Mouse (Mus musculus) olfactory bulb, adult 2 months (tissue): ENCODE data around the gene Vegfb. TPM values are rescaled to one million over a fixed set of nuclear protein-coding genes. Genes with fewer than 3 reads are reported as not detected.
"Not testable (repeated sequence)": the region's sequence is repeated elsewhere in the genome, so short reads cannot be mapped to it uniquely, and the experiment has no call there.

Source experiments
- H3K27ac ChIP-seq: fragments of 200-500 bp; 2 replicates; pipeline ENCODE4 v1.5.1; 2012; ENCODE audit warnings: low read depth, low read length; ENCODE audit not compliant: insufficient read depth
- H3K4me1 ChIP-seq: fragments of 200-500 bp; 2 replicates; pipeline ENCODE4 v1.6.1; 2012; ENCODE audit warnings: low read length; ENCODE audit not compliant: control insufficient read depth, insufficient read depth
- H3K4me3 ChIP-seq: fragments of 200-500 bp; 2 replicates; pipeline ENCODE4 v1.5.1; 2012; ENCODE audit warnings: mild to moderate bottlenecking, low read depth, low read length, moderate library complexity; ENCODE audit not compliant: insufficient read depth
- CTCF ChIP-seq: fragments of 200-500 bp; IDR thresholded peaks from 2 replicates; pipeline ENCODE4 v1.5.1; 2012; ENCODE audit warnings: low read depth, mild to moderate bottlenecking, low read length, moderate library complexity; ENCODE audit not compliant: insufficient read depth
- POLR2A ChIP-seq: fragments of 200-500 bp; IDR thresholded peaks from 2 replicates; pipeline ENCODE4 v1.6.1; 2012; ENCODE audit warnings: mild to moderate bottlenecking, low read depth, low read length, moderate library complexity; ENCODE audit not compliant: insufficient read depth
- WGBS: fragments of 180-500 bp; shearing (Covaris S2); methylation state at CpG from one replicate; pipeline ENCODE4 v1.1.7; 2018; 5-methylcytosine and 5-hydroxymethylcytosine counted together
- polyA plus RNA-seq: library from polyadenylated mRNA; stranded (reverse); fragments of >200 nt; gene quantifications from 2 replicates; pipeline ENCODE4 v1.2.4, GENCODE M21; 2012; ENCODE audit warnings: low replicate concordance; ENCODE audit not compliant: missing spikeins, insufficient read depth, insufficient read length

Vegfb gene
- polyA plus RNA-seq, 1 experiment = not detected

GRCm38 (mm10) chr19:6993011-6993770 lies 5.7 kb upstream of the Vegfb start:
- H3K4me3 ChIP-seq = peak overlapping the region; percentile 48
- H3K27ac ChIP-seq = 0 out of 2 replicates have a peak overlapping the region, but pooled peaks have one; percentile 2
- WGBS = 59% methylated on average over 14 of the region's 14 CpGs
- TF ChIP-seq CTCF (no peak), POLR2A (no peak)
- peaks cover 36% of the 10 kb centered on the region for H3K4me1 ChIP-seq

- under 1% methylated on average over 37 of the region's 37 CpGs for WGBS
- Histone ChIP-seq H3K4me3 (peak within 1 kb of the TSS; percentile 66), H3K27ac (0 out of 2 replicates have a peak within 1 kb of the TSS, but pooled peaks have one; percentile 2), H3K4me1 (peaks cover 32% of the 10 kb centered on the region)
- TF ChIP-seq POLR2A = no peak
- TF ChIP-seq CTCF = 0 out of 2 replicates have a peak, but pooled peaks have one; percentile 15
Observed at GRCm38 (mm10) chr19:6992011-6992858, 4.8 kb upstream of the Vegfb start, which contains the start of gene Dnajc4. Gene Dnajc4 (minus strand): TSS chr19:6992572.

- peaks cover 31% of the 10 kb centered on the region for H3K4me1 ChIP-seq
- 93% methylated on average over 6 of the region's 6 CpGs for WGBS
- H3K4me3 ChIP-seq, H3K27ac ChIP-seq: not testable (repeated sequence)
Observed at GRCm38 (mm10) chr19:6991166-6991565, 3.7 kb upstream of the Vegfb start.

- Histone ChIP-seq H3K4me3 (no peak overlapping the region), H3K27ac (no peak overlapping the region), H3K4me1 (peaks cover 34% of the 10 kb centered on the region)
- WGBS = 89% methylated on average over 6 of the region's 6 CpGs
- TF ChIP-seq CTCF (no peak), POLR2A (no peak)
Observed at GRCm38 (mm10) chr19:6990712-6991111, 3.3 kb upstream of the Vegfb start.

- Histone ChIP-seq H3K4me3 (no peak overlapping the region), H3K4me1 (peaks cover 21% of the 10 kb centered on the region), H3K27ac (no peak overlapping the region)
- no peak for TF ChIP-seq CTCF
- no peak for TF ChIP-seq POLR2A
- 90% methylated on average over 8 of the region's 8 CpGs for WGBS
Observed at GRCm38 (mm10) chr19:6989251-6989650, 1.8 kb upstream of the Vegfb start.

GRCm38 (mm10) chr19:6987904-6988285 lies 444 bp upstream of the Vegfb start:
- WGBS = 2% methylated on average over 8 of the region's 8 CpGs
- peak overlapping the region; percentile 74 for H3K4me3 ChIP-seq
- H3K4me1 ChIP-seq = peaks cover 16% of the 10 kb centered on the region
- TF ChIP-seq CTCF = no peak
- no peak for TF ChIP-seq POLR2A
- peak overlapping the region; percentile 61 for H3K27ac ChIP-seq

- TF ChIP-seq CTCF (no peak), POLR2A (no peak)
- peak overlapping the region; percentile 55; the same call in 1 of the 2 replicates for H3K27ac ChIP-seq
- H3K4me3 ChIP-seq = no peak overlapping the region
- peaks cover 13% of the 10 kb centered on the region for H3K4me1 ChIP-seq
- 77% methylated on average over 10 of the region's 10 CpGs for WGBS
Observed at GRCm38 (mm10) chr19:6985951-6986708, 1.3 kb downstream of the Vegfb start.

- TF ChIP-seq POLR2A (no peak), CTCF (no peak)
- H3K4me1 ChIP-seq = peaks cover 13% of the 10 kb centered on the region
- no peak overlapping the region for H3K27ac ChIP-seq
- WGBS = 92% methylated on average over 19 of the region's 19 CpGs
- H3K4me3 ChIP-seq = no peak overlapping the region
Observed at GRCm38 (mm10) chr19:6985300-6985699, 2.2 kb downstream of the Vegfb start.
